Mouse (Mus musculus) bone marrow, adult 2 months (tissue): Measurements from ENCODE around the gene Ubr2. TPM values are rescaled to one million over a fixed set of nuclear protein-coding genes. Genes with fewer than 3 reads are reported as not detected.

Experiments used
- H3K27ac ChIP-seq: fragments of 200-500 bp; 2 replicates; pipeline ENCODE4 v1.5.1; 2012; ENCODE audit warnings: low read depth, mild to moderate bottlenecking, control low read depth, inconsistent platforms, low read length; ENCODE audit not compliant: control insufficient read depth, poor library complexity, insufficient read depth
- H3K4me1 ChIP-seq: fragments of 200-500 bp; 2 replicates; pipeline ENCODE4 v1.6.1; 2011; ENCODE audit warnings: low read length; ENCODE audit not compliant: control insufficient read depth, insufficient read depth
- H3K4me3 ChIP-seq: fragments of 200-500 bp; replicated peaks from 2 replicates; pipeline ENCODE3; 2011; ENCODE audit warnings: mild to moderate bottlenecking, low read depth, low read length, control low read depth; ENCODE audit not compliant: control insufficient read depth
- CTCF ChIP-seq: fragments of 200-500 bp; IDR thresholded peaks from 2 replicates; pipeline ENCODE4 v1.5.1; 2011; ENCODE audit warnings: low read length, control low read depth; ENCODE audit not compliant: control insufficient read depth, insufficient read depth
- POLR2A ChIP-seq: fragments of 200-500 bp; IDR thresholded peaks from 2 replicates; pipeline ENCODE4 v1.6.1; 2011; ENCODE audit warnings: low read depth, mild to moderate bottlenecking, control low read depth, low read length, borderline replicate concordance; ENCODE audit not compliant: control insufficient read depth
- WGBS: fragments of 180-500 bp; shearing (Covaris S2); methylation state at CpG from one replicate; pipeline ENCODE4 v1.1.7; 2018; 5-methylcytosine and 5-hydroxymethylcytosine counted together
- polyA plus RNA-seq: library from polyadenylated mRNA; stranded (reverse); fragments of >200 nt; gene quantifications from 2 replicates; pipeline ENCODE4 v1.2.4, GENCODE M21; 2011; ENCODE audit warnings: low replicate concordance; ENCODE audit not compliant: missing spikeins, insufficient read depth, insufficient read length

Gene Ubr2
- polyA plus RNA-seq, 1 experiment, result 49.0 TPM

- TF ChIP-seq POLR2A (no peak), CTCF (peak; percentile 67)
- WGBS, result 36% methylated on average over 16 of the region's 16 CpGs
- no peak overlapping the region for H3K4me3 ChIP-seq
- H3K27ac ChIP-seq, result no peak overlapping the region
- peaks cover 2% of the 10 kb centered on the region; the same call in 1 of the 2 replicates for H3K4me1 ChIP-seq
Observed at GRCm38 (mm10) chr17:46888511-46889212, 121.7 kb downstream of the Ubr2 start.

GRCm38 (mm10) chr17:46885910-46886643, 124.3 kb downstream of the Ubr2 start:
- WGBS, result 63% methylated on average over 17 of the region's 17 CpGs
- TF ChIP-seq CTCF (no peak), POLR2A (peak; percentile 28; the same call in 1 of the 2 replicates)
- Histone ChIP-seq H3K27ac (no peak overlapping the region; the same call in 1 of the 2 replicates), H3K4me3 (no peak overlapping the region), H3K4me1 (no peaks in the 10 kb centered on the region; the same call in 1 of the 2 replicates)

GRCm38 (mm10) chr17:46885218-46885909, 125.0 kb downstream of the Ubr2 start:
- Histone ChIP-seq H3K27ac (no peak overlapping the region), H3K4me3 (no peak overlapping the region), H3K4me1 (no peaks in the 10 kb centered on the region; the same call in 1 of the 2 replicates)
- TF ChIP-seq POLR2A (no peak), CTCF (no peak)
- 72% methylated on average over 11 of the region's 11 CpGs for WGBS

GRCm38 (mm10) chr17:46884766-46885165, 125.6 kb downstream of the Ubr2 start:
- 69% methylated on average over 6 of the region's 6 CpGs for WGBS
- Histone ChIP-seq H3K4me1 (no peaks in the 10 kb centered on the region; the same call in 1 of the 2 replicates), H3K27ac (no peak overlapping the region), H3K4me3 (no peak overlapping the region)
- TF ChIP-seq CTCF (no peak), POLR2A (no peak)

- TF ChIP-seq POLR2A, result no peak
- TF ChIP-seq CTCF, result no peak
- WGBS, result 88% methylated on average over 9 of the region's 9 CpGs
- H3K4me1 ChIP-seq, result no peaks in the 10 kb centered on the region; the same call in 1 of the 2 replicates
Observed at GRCm38 (mm10) chr17:46883107-46883506, 127.2 kb downstream of the Ubr2 start.

GRCm38 (mm10) chr17:46881728-46882127, 128.6 kb downstream of the Ubr2 start:
- Histone ChIP-seq H3K4me1 (no peaks in the 10 kb centered on the region; the same call in 1 of the 2 replicates), H3K4me3 (no peak overlapping the region), H3K27ac (no peak overlapping the region)
- 92% methylated on average over 6 of the region's 6 CpGs for WGBS
- TF ChIP-seq CTCF, result no peak
- no peak for TF ChIP-seq POLR2A

More at GRCm38 (mm10) chr17:46883107-46883506, 127.2 kb downstream of the Ubr2 start:
- no peak overlapping the region for H3K4me3 ChIP-seq
- no peak overlapping the region for H3K27ac ChIP-seq

GRCm38 (mm10) chr17:46880322-46880721, 130.0 kb downstream of the Ubr2 start:
- Histone ChIP-seq H3K4me3 (no peak overlapping the region), H3K27ac (no peak overlapping the region), H3K4me1 (no peaks in the 10 kb centered on the region; the same call in 1 of the 2 replicates)
- WGBS, result 55% methylated on average over 2 of the region's 2 CpGs
- TF ChIP-seq CTCF (no peak), POLR2A (no peak)

GRCm38 (mm10) chr17:46879841-46880311, 130.5 kb downstream of the Ubr2 start:
- WGBS, result 30% methylated on average over 14 of the region's 14 CpGs
- no peaks in the 10 kb centered on the region; the same call in 1 of the 2 replicates for H3K4me1 ChIP-seq
- H3K4me3 ChIP-seq, result no peak overlapping the region
- TF ChIP-seq POLR2A (no peak), CTCF (no peak)
- no peak overlapping the region for H3K27ac ChIP-seq

Other genes starting within 250 kb of the Ubr2 start
- gene Ptcra, start 246.8 kb downstream of the Ubr2 start, polyA plus RNA-seq, result 2.0 TPM in 1 of 2 replicates, not detected in the other
- 18.3 and 18.7 TPM in 2 replicates for gene 2310039H08Rik, start 237.9 kb downstream of the Ubr2 start, polyA plus RNA-seq
- gene Rpl7l1, start 227.9 kb downstream of the Ubr2 start, polyA plus RNA-seq, result 26.9 and 45.0 TPM in 2 replicates
- gene Bicral, start 152.1 kb downstream of the Ubr2 start, polyA plus RNA-seq, result 3.7 and 16.0 TPM in 2 replicates
- gene Tbcc, start 119.9 kb downstream of the Ubr2 start, polyA plus RNA-seq, result 11.8 and 24.5 TPM in 2 replicates
- gene Prph2, start 100.1 kb downstream of the Ubr2 start, polyA plus RNA-seq, result not detected in 2 replicates